In genomic region chr3:101615856-101616255, GRCm38 (mm10) we compare ENCODE assay signal across 28 mouse cellular contexts. TPM values are rescaled to one million over a fixed set of nuclear protein-coding genes. Genes with fewer than 3 reads are reported as not detected.
DNase-seq lines count a peak whose midpoint lies in the region; ATAC-seq lines count a peak whose summit lies in the region.
"Had no signal": no experiment of that assay in that cellular context is flagged by ENCODE, and none has a peak within 500 bp of the region (broad histone marks: within the 10 kb centered on the region; RNA-seq: fewer than 3 reads in every experiment).

No protein-coding gene starts in this region.

- H3K27ac ChIP-seq in intestine, embryonic 14.5 days (ENCODE audit: low read depth): no peak overlapping the region
- no peak overlapping the region for H3K27ac ChIP-seq in intestine, embryonic 15.5 days
- H3K27ac ChIP-seq: embryonic facial prominence, embryonic 12.5 days; forebrain, embryonic 12.5 days; heart, embryonic 15.5 days; hindbrain, embryonic 14.5 days; hindbrain, postnatal 0 days had no signal

- H3K4me2 ChIP-seq in intestine, embryonic 14.5 days (ENCODE audit: low read length): no peak overlapping the region
- H3K4me2 ChIP-seq in intestine, embryonic 15.5 days (replicated peaks): no peak overlapping the region
- H3K4me2 ChIP-seq: embryonic facial prominence, embryonic 12.5 days; forebrain, embryonic 12.5 days; heart, embryonic 12.5 days; heart, embryonic 15.5 days; hindbrain, embryonic 14.5 days had no signal

- no peak overlapping the region for H3K4me3 ChIP-seq in intestine, embryonic 14.5 days (ENCODE audit: low read depth, low read length)
- no peak overlapping the region for H3K4me3 ChIP-seq in intestine, embryonic 15.5 days (replicated peaks)
- H3K4me3 ChIP-seq: embryonic facial prominence, embryonic 12.5 days; erythroblast, embryonic 14.5 days; forebrain, embryonic 12.5 days; heart, embryonic 12.5 days; heart, embryonic 15.5 days had no signal

- H3K27me3 ChIP-seq in intestine, embryonic 14.5 days (replicated peaks; ENCODE audit: control insufficient read depth, insufficient read depth, low read length): no peaks in the 10 kb centered on the region
- no peaks in the 10 kb centered on the region for H3K27me3 ChIP-seq in intestine, embryonic 15.5 days (replicated peaks)
- H3K27me3 ChIP-seq: embryonic facial prominence, embryonic 12.5 days; heart, embryonic 12.5 days; heart, embryonic 15.5 days had no signal

- H3K4me1 ChIP-seq in intestine, embryonic 14.5 days (replicated peaks; ENCODE audit: control insufficient read depth, insufficient read depth, low read length): peaks cover 14% of the 10 kb centered on the region
- peaks cover 4% of the 10 kb centered on the region; the same call in 1 of the 2 replicates for H3K4me1 ChIP-seq in intestine, embryonic 15.5 days (replicated peaks)

- ATAC-seq in intestine, embryonic 14.5 days (replicated peaks; ENCODE audit: low FRiP score, low TSS enrichment, low read depth): no peak
- no peak for ATAC-seq in intestine, embryonic 15.5 days
- ATAC-seq in granulocyte monocyte progenitor cell, adult 5-6 weeks (replicated peaks; ENCODE audit: poor library complexity, severe bottlenecking): peak; percentile 75
- peak; percentile 46 for ATAC-seq in monocyte, adult 5-6 weeks (replicated peaks; ENCODE audit: insufficient number of reproducible peaks, low FRiP score, low TSS enrichment, poor library complexity, severe bottlenecking)
- ATAC-seq: activated CD4-positive, CD25-positive, alpha-beta regulatory T cell, adult 4 months; forebrain, embryonic 16.5 days; hindbrain, postnatal 0 days; inflammation-experienced regulatory T-cells, adult 6 months had no signal

- no peak overlapping the region for H3K9ac ChIP-seq in intestine, embryonic 14.5 days (ENCODE audit: low read length)
- no peak overlapping the region for H3K9ac ChIP-seq in intestine, embryonic 15.5 days
- H3K9ac ChIP-seq: embryonic facial prominence, embryonic 12.5 days; forebrain, embryonic 12.5 days; heart, embryonic 12.5 days; heart, embryonic 15.5 days; hindbrain, embryonic 14.5 days had no signal

- H3K36me3 ChIP-seq in intestine, embryonic 14.5 days (ENCODE audit: control insufficient read depth, insufficient read depth, low read length): no peaks in the 10 kb centered on the region
- no peaks in the 10 kb centered on the region for H3K36me3 ChIP-seq in intestine, embryonic 15.5 days
- H3K36me3 ChIP-seq: embryonic facial prominence, embryonic 12.5 days; forebrain, embryonic 12.5 days; heart, embryonic 12.5 days; heart, embryonic 15.5 days had no signal

- WGBS in intestine, embryonic 14.5 days: 89% methylated on average over 6 of the region's 6 CpGs
- 85% methylated on average over 6 of the region's 6 CpGs for WGBS in intestine, embryonic 15.5 days

- peak; percentile 38 for DNase-seq in intestine, embryonic 14.5 days (ENCODE audit: low spot score)
- peak; percentile 42 for DNase-seq in 416B (ENCODE audit: low read depth)
- DNase-seq in embryo, embryonic 9.5 days (ENCODE audit: extremely low spot score): no peak
- DNase-seq: adrenal gland, adult 8-10 months; adrenal gland, postnatal 25 days; cerebellum, adult 11-12 months; cerebellum, adult 8-10 months; cerebellum, postnatal 10 days; cerebellum, postnatal 36 days; embryo, embryonic 11 days; gastrocnemius, postnatal 10 days; gastrocnemius, postnatal 36 days; heart, adult 11 months; heart, postnatal 14 days; heart, postnatal 4 days had no signal

- 0 out of 2 replicates have a peak, but pooled peaks cover 2% of the 10 kb centered on the region for H3K9me3 ChIP-seq in intestine, embryonic 14.5 days (ENCODE audit: control insufficient read depth, low read length)
- no peaks in the 10 kb centered on the region for H3K9me3 ChIP-seq in intestine, embryonic 15.5 days
- H3K9me3 ChIP-seq: embryonic facial prominence, embryonic 12.5 days; forebrain, embryonic 12.5 days; heart, embryonic 15.5 days had no signal

RNA-seq across cellular contexts. Expression of gene Atp1a1, which starts 11.4 kb away (rescaled TPM):
- 238 and 276 TPM in 2 replicates for polyA plus RNA-seq in intestine, embryonic 14.5 days (2014; fragmentation: Nextera tagmentation; extraction: Ambion mirVana)
- 247 and 251 TPM in 2 replicates for polyA plus RNA-seq in intestine, embryonic 15.5 days (2015; fragmentation: Nextera tagmentation; extraction: Ambion mirVana)
- 82.1 and 82.6 TPM in 2 replicates for total RNA-seq in granulocyte monocyte progenitor cell, adult 5-6 weeks (2014; fragmentation: Nextera tagmentation)
- 118 and 122 TPM in 2 replicates for total RNA-seq in granulocyte monocyte progenitor cell, adult 5-6 weeks (2017)
- total RNA-seq in monocyte, adult 5-6 weeks (2017): 400 to 470 TPM (median 447 TPM) in 3 replicates

Comparison
In these comparisons a context has a peak if more than half of its experiments do, and no peak if none do; other contexts are left out.
1. ATAC-seq: peak in granulocyte monocyte progenitor cell, adult 5-6 weeks (single experiment) and monocyte, adult 5-6 weeks (single experiment); none in intestine, embryonic 14.5 days (single experiment) and intestine, embryonic 15.5 days (single experiment).